Mouse (Mus musculus): ENCODE measurements around the gene Vmn1r183.
A peak's percentile ranks its signal among the peaks of the same experiment; 100 is the strongest.
"Not testable (repeated sequence)": the region's sequence is repeated elsewhere in the genome, so short reads cannot be mapped to it uniquely, and the experiment has no call there.

Vmn1r183 gene

DNA sequence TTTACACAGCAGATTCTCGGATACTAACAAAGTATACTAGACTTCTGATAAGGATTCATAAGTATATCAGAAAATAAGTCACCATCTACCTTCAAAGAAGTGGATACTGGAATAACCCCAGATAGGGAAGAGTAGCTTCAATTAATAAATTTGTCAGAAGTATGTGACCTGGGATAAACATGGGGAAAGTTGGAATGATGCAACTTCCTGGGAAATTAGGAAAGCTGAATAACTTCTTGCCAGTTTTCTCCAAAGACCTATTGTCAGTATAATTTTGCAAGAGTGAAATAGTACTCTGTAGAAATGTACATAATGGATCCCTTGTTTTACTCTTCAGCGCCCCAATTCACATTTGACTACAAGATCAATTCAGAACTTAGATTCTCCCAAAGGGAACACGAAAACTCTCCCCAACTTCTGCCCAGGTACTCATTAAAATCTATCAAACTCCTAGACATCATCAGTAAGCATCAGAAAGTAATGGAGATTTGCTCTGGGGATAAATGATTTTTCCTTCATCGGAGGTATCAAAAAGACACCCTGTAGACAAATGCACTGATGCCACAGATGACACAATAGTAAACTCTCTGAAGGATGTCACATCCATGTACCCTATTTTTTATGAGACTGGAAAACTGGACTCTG is at the start of gene Vmn1r183:
Vmn1r183 (plus strand) TSS at position 595 of the 645 bp plus-strand sequence.
- DNase-seq (ENCODE audit: low spot score): peak; percentile 55

DNA sequence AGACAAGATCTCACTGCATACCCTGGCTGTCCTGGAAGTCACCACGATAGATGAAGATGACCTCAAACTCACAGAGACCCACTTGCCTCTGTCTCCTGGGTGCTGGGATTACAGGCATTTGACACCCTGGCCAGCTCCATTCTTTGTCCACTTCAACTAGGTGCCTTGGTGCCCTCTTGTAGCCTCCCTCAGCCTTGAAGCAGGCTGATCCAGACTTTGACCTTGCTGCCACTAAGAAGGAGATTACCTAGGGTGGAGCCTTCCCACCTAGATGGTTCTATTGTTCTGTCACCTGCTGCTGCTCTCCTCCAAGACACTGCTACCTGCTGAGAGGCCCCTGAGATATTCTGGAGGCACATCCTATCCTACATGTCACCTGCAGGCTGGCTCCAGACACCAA is 21.4 kb downstream of the Vmn1r183 start:
- DNase-seq (ENCODE audit: low spot score): not testable (repeated sequence)

DNA sequence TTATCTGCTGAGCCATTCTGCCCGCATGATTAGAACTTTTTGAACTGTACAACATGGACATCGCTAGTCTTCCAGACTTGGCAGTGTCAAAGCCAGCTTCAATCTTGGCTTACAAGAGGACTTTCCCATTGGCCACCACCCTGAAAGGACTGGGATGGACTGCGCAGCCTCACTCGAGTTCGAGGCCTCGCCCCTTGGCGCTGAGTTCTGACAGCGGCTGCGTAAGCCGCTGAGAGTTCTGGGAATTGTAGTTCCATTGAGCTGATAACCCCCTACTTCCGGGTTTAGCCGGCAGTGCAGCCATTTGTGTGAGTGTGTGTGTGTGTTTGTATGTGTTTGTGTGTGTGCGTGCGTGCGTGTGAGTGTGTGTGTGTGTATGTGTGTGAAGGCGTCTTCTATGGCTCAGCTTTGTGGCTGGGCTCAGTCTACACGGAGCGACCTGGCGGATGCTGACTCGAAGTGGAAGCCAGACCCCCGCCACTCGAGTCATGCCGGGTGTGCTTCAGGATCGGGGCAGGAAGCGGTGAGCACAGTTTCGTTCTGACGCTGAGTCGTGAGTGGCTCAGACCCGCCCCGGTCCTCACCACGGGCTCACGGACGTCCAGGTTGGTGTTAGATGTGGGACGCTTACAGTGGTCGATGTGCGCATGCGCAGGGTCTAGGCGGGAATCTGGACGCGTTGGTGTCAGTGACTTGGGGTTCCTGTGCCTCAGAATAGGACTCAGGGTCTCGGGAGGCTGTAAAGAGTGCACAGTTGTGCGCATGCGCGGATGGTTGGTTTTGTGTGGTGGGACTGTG is 28.8 kb downstream of the Vmn1r183 start, which contains the start of gene Zfp180:
Zfp180 (plus strand) TSS at position 291 of the 798 bp plus-strand sequence.
- peak; percentile 97 for DNase-seq (ENCODE audit: low spot score)

DNA sequence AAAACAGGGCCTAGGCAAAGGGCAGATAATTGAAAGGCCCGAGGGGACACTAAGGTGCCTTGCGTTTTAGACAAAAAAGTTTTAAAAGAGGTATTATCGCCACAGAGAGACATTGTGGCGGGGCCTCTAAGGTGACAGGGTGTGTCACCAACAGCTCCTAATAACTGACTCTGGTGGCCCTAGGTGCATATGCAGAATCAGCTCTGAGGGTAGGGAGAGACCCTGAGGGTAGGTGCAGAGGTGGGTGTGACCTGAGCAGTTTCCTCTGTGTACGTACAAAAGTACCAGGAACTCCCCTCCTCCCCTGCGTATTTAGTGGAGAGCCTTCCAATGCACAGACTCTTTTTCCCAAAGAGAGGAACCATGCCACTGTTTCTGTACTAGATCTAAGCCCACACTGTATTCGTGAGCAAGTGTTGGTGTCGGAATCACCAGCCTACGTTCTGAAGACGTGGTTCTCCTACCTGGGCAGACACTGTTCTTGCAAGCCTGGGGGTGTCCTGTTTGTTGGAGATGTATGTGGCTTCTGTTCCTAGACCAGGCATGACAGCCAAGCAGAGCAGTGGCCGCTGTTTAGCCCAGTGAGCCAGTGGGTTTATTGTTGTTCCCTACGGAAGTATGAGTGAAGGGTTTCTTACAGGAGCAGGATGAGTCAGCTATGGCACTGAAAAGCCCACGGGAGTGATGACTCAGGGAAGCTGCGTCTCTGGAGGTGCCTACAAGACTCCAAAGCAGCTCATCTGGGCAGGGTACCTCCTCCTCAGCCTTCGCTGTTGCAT is 29.6 kb downstream of the Vmn1r183 start:
- DNase-seq (ENCODE audit: low spot score): no peak

DNA sequence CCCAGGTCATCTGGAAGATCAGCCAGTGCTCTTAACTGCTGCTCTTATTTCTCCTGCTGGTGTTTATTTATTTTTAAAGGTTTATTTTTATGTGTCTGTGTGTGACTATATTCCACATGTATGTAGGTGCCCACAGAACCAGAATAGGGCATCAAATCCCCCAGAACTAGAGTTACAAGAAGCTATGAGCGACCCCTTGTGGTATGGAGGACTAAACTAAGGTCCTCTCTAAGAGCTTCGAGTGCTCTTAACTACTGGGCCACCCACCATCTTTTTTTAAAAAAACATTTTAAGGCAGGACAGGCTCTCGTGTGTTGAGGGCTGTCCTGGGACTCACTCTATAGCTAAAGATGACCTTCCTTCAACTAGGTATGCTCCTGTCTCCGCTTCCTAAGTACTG is 33.8 kb downstream of the Vmn1r183 start:
- DNase-seq (ENCODE audit: low spot score): no peak

DNA sequence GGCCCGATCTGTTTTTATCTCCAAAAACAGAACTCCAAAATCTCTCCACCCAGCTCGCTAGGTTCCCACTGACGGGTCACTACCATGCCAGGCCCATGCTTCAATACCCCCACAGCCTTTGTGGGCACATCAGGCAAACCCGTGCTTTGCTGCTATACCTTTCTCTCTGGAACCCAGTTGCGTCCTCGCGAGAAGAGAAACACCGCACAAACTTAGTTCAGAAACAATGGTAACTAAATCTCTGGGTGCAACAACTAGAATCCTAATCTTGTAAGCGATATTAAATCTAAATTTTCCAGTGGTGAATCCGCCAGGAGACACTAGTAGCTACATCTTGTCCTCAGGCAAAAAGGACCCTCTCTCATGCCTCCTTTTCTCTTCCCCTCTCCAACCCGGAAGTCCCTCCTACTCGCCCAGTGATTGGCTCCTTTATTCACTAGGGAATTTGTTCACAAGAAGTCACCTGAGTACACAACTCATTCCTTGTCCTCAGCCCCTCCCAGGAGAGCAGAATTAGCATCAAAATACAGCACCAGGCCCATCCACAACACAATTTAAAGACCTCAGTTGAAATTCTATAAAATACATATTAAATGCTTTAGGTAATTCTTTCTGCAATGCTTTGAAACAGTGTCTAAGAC is 34.6 kb downstream of the Vmn1r183 start:
- DNase-seq (ENCODE audit: low spot score): no peak

DNA sequence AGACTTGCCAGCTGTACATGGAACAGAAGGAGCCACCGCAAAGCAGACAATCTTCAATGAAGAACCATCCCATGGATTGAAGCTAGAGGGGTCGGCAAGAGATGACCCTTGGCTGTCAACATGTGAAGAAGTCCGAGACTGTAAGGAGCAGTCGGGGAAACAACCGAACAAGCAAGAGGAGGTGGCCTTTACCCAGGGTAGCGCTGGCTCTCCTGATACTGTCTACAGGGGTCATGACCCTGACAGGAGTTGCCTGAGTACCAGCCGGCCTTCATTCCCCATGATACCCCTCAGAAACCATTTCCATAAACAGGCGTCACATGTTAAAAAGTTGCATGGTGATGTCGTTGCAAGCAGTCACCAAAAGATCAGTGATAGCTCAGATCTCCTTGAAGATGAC is 51.3 kb downstream of the Vmn1r183 start:
- no peak for DNase-seq (ENCODE audit: low spot score)

DNA sequence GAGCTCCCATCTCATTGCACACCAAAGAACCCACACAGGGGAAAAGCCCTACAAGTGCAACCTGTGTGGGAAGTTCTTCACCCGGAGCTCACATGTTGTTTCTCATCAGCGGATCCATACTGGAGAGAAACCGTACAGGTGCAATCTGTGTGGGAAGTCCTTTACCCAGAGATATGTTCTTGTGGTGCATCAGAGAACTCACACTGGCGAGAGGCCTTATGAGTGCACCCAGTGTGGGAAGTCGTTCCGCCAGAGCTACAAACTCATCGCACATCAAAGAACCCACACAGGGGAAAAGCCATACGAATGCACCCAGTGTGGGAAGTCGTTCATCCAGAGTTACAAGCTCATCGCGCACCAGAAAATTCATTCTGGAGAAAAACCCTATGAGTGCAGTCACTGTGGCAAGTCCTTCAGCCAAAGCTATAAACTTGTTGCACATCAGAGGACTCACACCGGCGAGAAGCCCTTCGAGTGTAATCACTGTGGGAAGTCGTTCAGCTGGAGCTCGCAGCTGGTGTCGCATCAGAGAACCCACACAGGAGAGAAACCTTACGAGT is 52.2 kb downstream of the Vmn1r183 start:
- DNase-seq (ENCODE audit: low spot score): no peak

DNA sequence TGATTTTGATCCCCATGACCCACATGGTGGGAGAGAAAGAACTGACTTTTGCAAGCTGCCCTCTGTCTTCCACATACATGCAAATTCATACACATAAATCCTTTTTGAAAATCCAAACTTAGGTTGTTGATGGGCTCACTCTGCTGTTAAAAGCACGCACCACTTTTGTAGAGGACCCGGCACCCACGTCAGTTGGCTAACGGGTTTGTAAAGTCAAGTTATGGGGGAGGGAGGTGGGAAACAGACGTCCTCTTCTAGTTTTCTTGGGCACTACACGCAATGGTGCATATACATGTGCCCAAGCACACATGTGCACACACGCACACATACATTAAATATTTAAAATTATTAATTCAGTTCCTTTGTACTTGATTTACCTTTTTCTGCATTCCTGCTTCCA is 57.8 kb downstream of the Vmn1r183 start:
- DNase-seq (ENCODE audit: low spot score): no peak

DNA sequence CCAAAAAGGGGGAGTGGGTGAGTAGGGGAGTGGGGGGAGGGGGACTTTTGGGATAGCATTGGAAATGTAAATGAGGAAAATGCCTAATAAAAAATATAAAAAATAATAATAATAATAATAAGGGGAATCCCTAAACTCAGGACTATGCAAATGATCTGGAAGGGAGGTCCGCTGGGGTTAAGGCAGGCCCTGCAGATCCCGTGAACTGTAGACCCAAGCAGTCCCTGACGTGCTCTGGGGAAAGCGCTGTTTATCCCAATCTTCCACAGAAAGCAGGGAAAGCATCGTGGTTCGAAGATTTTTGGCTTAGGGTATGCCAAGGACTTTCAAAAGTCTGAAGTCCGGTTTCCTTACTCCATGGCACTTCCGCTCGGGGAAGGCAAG is 58.7 kb downstream of the Vmn1r183 start:
- no peak for DNase-seq (ENCODE audit: low spot score)

DNA sequence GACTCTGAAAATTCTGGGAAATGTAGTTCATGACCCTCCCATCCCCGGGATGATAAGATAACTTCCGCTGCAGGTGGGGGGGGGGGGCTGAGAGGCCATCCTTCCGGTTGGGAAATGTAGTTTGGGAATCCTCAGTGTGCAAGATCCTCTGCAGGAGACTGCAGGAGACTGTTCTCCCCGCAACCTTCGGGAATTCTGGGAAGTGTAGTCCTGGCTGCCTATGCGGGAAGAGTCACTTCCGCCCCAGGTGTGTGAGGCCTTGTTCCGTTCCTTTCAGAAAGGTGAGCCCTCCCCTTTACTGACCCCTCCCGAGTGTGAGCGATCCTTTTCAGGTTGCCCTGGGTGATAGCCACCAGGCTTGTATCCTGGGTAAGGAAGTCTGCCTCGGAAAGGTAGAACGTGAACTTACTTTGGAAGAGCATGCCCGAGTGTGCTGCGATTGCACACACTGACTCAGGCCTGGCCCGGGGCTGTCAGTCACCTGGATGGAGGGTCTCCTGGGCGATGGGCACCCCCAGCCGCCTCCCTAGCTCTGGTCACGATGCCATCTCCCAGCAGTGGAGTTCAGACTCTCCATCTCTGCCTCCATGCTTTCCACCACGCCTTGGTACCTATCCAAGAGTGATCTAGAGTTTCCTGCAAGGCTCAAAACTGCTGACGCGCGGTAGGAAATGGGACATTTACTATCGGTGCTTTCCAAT is 59.3 kb downstream of the Vmn1r183 start, which contains the start of gene Zfp112:
Zfp112 (plus strand) TSS at position 159 of the 701 bp plus-strand sequence.
- peak; percentile 91 for DNase-seq (ENCODE audit: low spot score)

DNA sequence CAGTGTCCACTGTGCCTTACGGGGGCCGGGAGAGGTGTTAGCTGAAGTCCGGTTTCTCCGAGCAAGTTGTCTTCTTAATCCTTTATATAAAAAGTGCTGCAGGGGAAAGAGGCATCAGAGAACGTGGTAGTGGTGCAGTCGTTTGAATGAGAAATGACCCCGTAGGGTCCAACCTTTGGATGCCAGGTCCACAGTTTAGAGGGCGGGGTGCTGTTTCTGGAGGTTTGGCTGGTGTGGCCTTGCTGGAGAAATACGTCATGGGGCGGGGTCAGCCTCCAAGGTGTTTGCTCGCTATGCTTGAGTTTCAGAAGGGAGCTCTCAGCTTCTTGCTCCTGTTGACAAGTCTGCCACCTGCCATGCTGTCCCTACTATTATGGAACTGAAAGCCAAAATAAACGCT is 59.9 kb downstream of the Vmn1r183 start:
- peak; percentile 56 for DNase-seq (ENCODE audit: low spot score)

Data from adipocyte (in vitro differentiated cells).